In the genomic region with DNA sequence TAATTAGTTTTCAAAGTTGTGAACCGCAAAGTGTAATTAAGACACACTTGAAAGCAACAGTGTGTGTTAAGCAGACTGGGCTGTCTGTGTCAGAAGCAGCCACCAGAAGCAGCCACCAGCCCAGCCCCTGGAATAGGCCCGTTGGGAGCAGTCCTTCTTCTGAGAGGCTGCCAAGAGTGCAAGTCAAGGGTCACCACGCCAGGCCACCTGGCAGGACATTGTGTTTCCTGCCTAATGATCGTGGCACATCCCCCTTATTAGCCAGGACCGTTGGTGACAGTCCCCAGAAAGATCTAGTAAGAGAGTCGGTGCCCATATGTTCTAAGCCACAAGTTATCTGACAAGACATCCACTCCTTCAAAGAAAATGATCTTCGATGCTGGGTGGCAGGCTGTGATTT, we compare ENCODE assay signal across 12 mouse cellular contexts. TPM values are rescaled to one million over a fixed set of nuclear protein-coding genes. Genes with fewer than 3 reads are reported as not detected.
A peak's percentile ranks its signal among the peaks of the same experiment; 100 is the strongest.
DNase-seq lines count a peak whose midpoint lies in the region; ATAC-seq and TF ChIP-seq lines count a peak whose summit lies in the region.
"Had no signal": no experiment of that assay in that cellular context is flagged by ENCODE, and none has a peak within 500 bp of the region (broad histone marks: within the 10 kb centered on the region; RNA-seq: fewer than 3 reads in every experiment).

No protein-coding gene starts in this region.

- TF ChIP-seq CTCF in heart, adult 2 months (IDR thresholded peaks at IDR 0.05): no peak

- no peaks in the 10 kb centered on the region for H3K36me3 ChIP-seq in heart, adult 2 months (ENCODE audit: control insufficient read depth, insufficient read depth, low read length)
- H3K36me3 ChIP-seq in heart, embryonic 10.5 days: peaks cover 23% of the 10 kb centered on the region
- H3K36me3 ChIP-seq: embryonic facial prominence, embryonic 15.5 days; intestine, embryonic 15.5 days had no signal

- H3K27me3 ChIP-seq in heart, adult 2 months (ENCODE audit: control insufficient read depth, insufficient read depth, low read length): no peaks in the 10 kb centered on the region
- H3K27me3 ChIP-seq in heart, embryonic 10.5 days (ENCODE audit: insufficient read depth, poor library complexity, severe bottlenecking): no peaks in the 10 kb centered on the region
- H3K27me3 ChIP-seq: embryonic facial prominence, embryonic 15.5 days; intestine, embryonic 15.5 days had no signal

- H3K4me3 ChIP-seq in heart, adult 2 months: no peak overlapping the region
- no peak overlapping the region for H3K4me3 ChIP-seq in heart, embryonic 10.5 days
- H3K4me3 ChIP-seq: embryonic facial prominence, embryonic 15.5 days; intestine, embryonic 15.5 days; limb, embryonic 12.5 days had no signal

- no peak for TF ChIP-seq POLR2A in heart, adult 2 months (IDR thresholded peaks at IDR 0.05; ENCODE audit: insufficient read depth, low read depth, low read length)

- intact Hi-C loops in heart, adult 2 months (cut with DNase I): loop anchor here (10.0 kb wide), 1 partner anchor 303 kb away; no protein-coding TSS in a partner anchor

- H3K4me1 ChIP-seq in heart, adult 2 months (ENCODE audit: control insufficient read depth, insufficient read depth, low read length): peaks cover 9% of the 10 kb centered on the region
- H3K4me1 ChIP-seq in heart, embryonic 10.5 days: peaks cover 79% of the 10 kb centered on the region

- peak; percentile 58 to 65 for DNase-seq in heart, adult 2 months
- DNase-seq in heart, postnatal 4 days: no peak
- peak; percentile 75 for DNase-seq in adrenal gland, postnatal 10 days
- DNase-seq in heart, embryonic 10.5 days (ENCODE audit: low spot score): no peak
- DNase-seq in kidney, postnatal 14 days: peak; percentile 88
- DNase-seq in urinary bladder, postnatal 25 days (ENCODE audit: low spot score): no peak
- DNase-seq: cerebellum, adult 18-20 months had no signal

- no peaks in the 10 kb centered on the region for H3K79me2 ChIP-seq in heart, adult 2 months (replicated peaks; ENCODE audit: control insufficient read depth, insufficient read depth, low read length)

- TF ChIP-seq EP300 in heart, adult 2 months (IDR thresholded peaks at IDR 0.05; ENCODE audit: insufficient read depth, low read depth, low read length): 0 out of 2 replicates have a peak, but pooled peaks have one; percentile 22

- WGBS in heart, adult 2 months: 12% methylated on average over 7 of the region's 7 CpGs
- WGBS in heart, embryonic 10.5 days: 40% methylated on average over 7 of the region's 7 CpGs

- H3K9me3 ChIP-seq in heart, embryonic 10.5 days: no peaks in the 10 kb centered on the region
- H3K9me3 ChIP-seq: embryonic facial prominence, embryonic 15.5 days; intestine, embryonic 15.5 days; limb, embryonic 12.5 days had no signal

- no peak for ATAC-seq in granulocyte monocyte progenitor cell, adult 5-6 weeks (replicated peaks; ENCODE audit: poor library complexity, severe bottlenecking)
- ATAC-seq in frontal cortex, adult (ENCODE audit: low TSS enrichment): no peak
- ATAC-seq: intestine, embryonic 15.5 days had no signal

- no peak overlapping the region for H3K9ac ChIP-seq in heart, adult 2 months (ENCODE audit: low read depth, low read length)
- H3K9ac ChIP-seq: embryonic facial prominence, embryonic 15.5 days; intestine, embryonic 15.5 days; limb, embryonic 12.5 days had no signal

- no peak overlapping the region; the same call in 1 of the 2 replicates for H3K27ac ChIP-seq in heart, adult 2 months
- peak overlapping the region; percentile 31; the same call in 1 of the 2 replicates for H3K27ac ChIP-seq in heart, embryonic 10.5 days
- H3K27ac ChIP-seq: embryonic facial prominence, embryonic 15.5 days; intestine, embryonic 15.5 days; limb, embryonic 12.5 days had no signal

RNA-seq across cellular contexts. Expression of a gene that starts 53.1 kb away (rescaled TPM):
- total RNA-seq in heart, adult 2 months (2021): 100 to 1,000 TPM; 103 to 123 TPM
- polyA plus RNA-seq in heart, adult 2 months (2012; rRNA removed): 68.9 and 81.6 TPM in 2 replicates
- total RNA-seq in heart, postnatal 4 days (2021): 100 to 1,000 TPM; 120 to 124 TPM
- total RNA-seq in adrenal gland, postnatal 10 days (2021): 100 to 1,000 TPM; 360 to 448 TPM
- polyA plus RNA-seq in heart, embryonic 10.5 days (2016; fragmentation: Nextera tagmentation; extraction: Ambion mirVana): 66.2 and 77.3 TPM in 2 replicates
- total RNA-seq in granulocyte monocyte progenitor cell, adult 5-6 weeks (2014; fragmentation: Nextera tagmentation): 40.3 and 49.4 TPM in 2 replicates
- 32.4 and 37.1 TPM in 2 replicates for total RNA-seq in granulocyte monocyte progenitor cell, adult 5-6 weeks (2017)

Comparison
In these comparisons a context has a peak if more than half of its experiments do, and no peak if none do; other contexts are left out.
1. DNase-seq: peak in heart, adult 2 months (2 of 2), adrenal gland, postnatal 10 days (single experiment) and kidney, postnatal 14 days (single experiment); none in heart, postnatal 4 days (single experiment), heart, embryonic 10.5 days (single experiment) and urinary bladder, postnatal 25 days (single experiment).